Mouse (Mus musculus): ENCODE data around the gene Parp9. TPM values are rescaled to one million over a fixed set of nuclear protein-coding genes. Genes with fewer than 3 reads are reported as not detected.
"Not testable (repeated sequence)": the region's sequence is repeated elsewhere in the genome, so short reads cannot be mapped to it uniquely, and the experiment has no call there.

The Parp9 gene
- total and polyA plus RNA-seq, 2 experiments = 13.7 to 63.5 TPM

- no peak for DNase-seq (ENCODE audit: extremely low read depth, low read depth, low spot score)
- WGBS = 96% methylated on average over 5 of the region's 5 CpGs
- H3K27ac ChIP-seq (replicated peaks; ENCODE audit: insufficient read depth, low read depth, low read length) = no peak overlapping the region
- peaks cover 69% of the 10 kb centered on the region for H3K36me3 ChIP-seq (ENCODE audit: control insufficient read depth, insufficient read depth, low read length)
- H3K4me3 ChIP-seq (ENCODE audit: insufficient read depth, low read depth, low read length) = no peak overlapping the region
- H3K27me3 ChIP-seq (ENCODE audit: control insufficient read depth, insufficient read depth, low read length) = no peaks in the 10 kb centered on the region
- H3K4me1 ChIP-seq (ENCODE audit: control insufficient read depth, insufficient read depth, low read length) = peaks cover 5% of the 10 kb centered on the region
- peaks cover 11% of the 10 kb centered on the region; the same call in 1 of the 2 replicates for H3K79me2 ChIP-seq (ENCODE audit: control insufficient read depth, insufficient read depth, low read length)
- TF ChIP-seq POLR2A (IDR thresholded peaks at IDR 0.05; ENCODE audit: extremely low read depth, insufficient read depth, low read length) (no peak), CTCF (IDR thresholded peaks at IDR 0.05; ENCODE audit: low read depth, low read length) (no peak)
- H3K9ac ChIP-seq (ENCODE audit: low read depth, low read length) = no peak overlapping the region
Observed at GRCm38 (mm10) chr16:35952628-35953130, 14.4 kb downstream of the Parp9 start.

GRCm38 (mm10) chr16:35965991-35966390 lies 27.7 kb downstream of the Parp9 start:
- H3K4me1 ChIP-seq (ENCODE audit: control insufficient read depth, insufficient read depth, low read length); DNase-seq (ENCODE audit: extremely low read depth, low read depth, low spot score); H3K9ac ChIP-seq (ENCODE audit: low read depth, low read length); H3K27me3 ChIP-seq (ENCODE audit: control insufficient read depth, insufficient read depth, low read length); H3K4me3 ChIP-seq (ENCODE audit: insufficient read depth, low read depth, low read length); H3K27ac ChIP-seq (replicated peaks; ENCODE audit: insufficient read depth, low read depth, low read length); H3K79me2 ChIP-seq (ENCODE audit: control insufficient read depth, insufficient read depth, low read length): not testable (repeated sequence)
- peaks cover 66% of the 10 kb centered on the region for H3K36me3 ChIP-seq (ENCODE audit: control insufficient read depth, insufficient read depth, low read length)
- WGBS = 90% methylated on average over 4 of the region's 4 CpGs

- TF ChIP-seq POLR2A (IDR thresholded peaks at IDR 0.05; ENCODE audit: extremely low read depth, insufficient read depth, low read length) (no peak), CTCF (IDR thresholded peaks at IDR 0.05; ENCODE audit: low read depth, low read length) (no peak)
- Histone ChIP-seq H3K4me1 (ENCODE audit: control insufficient read depth, insufficient read depth, low read length) (no peaks in the 10 kb centered on the region), H3K79me2 (ENCODE audit: control insufficient read depth, insufficient read depth, low read length) (no peaks in the 10 kb centered on the region), H3K4me3 (ENCODE audit: insufficient read depth, low read depth, low read length) (no peak overlapping the region), H3K27ac (replicated peaks; ENCODE audit: insufficient read depth, low read depth, low read length) (no peak overlapping the region), H3K27me3 (ENCODE audit: control insufficient read depth, insufficient read depth, low read length) (no peaks in the 10 kb centered on the region), H3K9ac (ENCODE audit: low read depth, low read length) (no peak overlapping the region), H3K36me3 (ENCODE audit: control insufficient read depth, insufficient read depth, low read length) (peaks cover 70% of the 10 kb centered on the region)
- DNase-seq (ENCODE audit: extremely low read depth, low read depth, low spot score) = no peak
- 70% methylated on average over 5 of the region's 5 CpGs for WGBS
Observed at GRCm38 (mm10) chr16:35966411-35967115, 28.3 kb downstream of the Parp9 start.

GRCm38 (mm10) chr16:35967319-35967718 lies 29.0 kb downstream of the Parp9 start:
- Histone ChIP-seq H3K4me1 (ENCODE audit: control insufficient read depth, insufficient read depth, low read length) (no peaks in the 10 kb centered on the region), H3K79me2 (ENCODE audit: control insufficient read depth, insufficient read depth, low read length) (no peaks in the 10 kb centered on the region), H3K27me3 (ENCODE audit: control insufficient read depth, insufficient read depth, low read length) (no peaks in the 10 kb centered on the region), H3K27ac (replicated peaks; ENCODE audit: insufficient read depth, low read depth, low read length) (no peak overlapping the region), H3K4me3 (ENCODE audit: insufficient read depth, low read depth, low read length) (no peak overlapping the region), H3K9ac (ENCODE audit: low read depth, low read length) (no peak overlapping the region), H3K36me3 (ENCODE audit: control insufficient read depth, insufficient read depth, low read length) (peaks cover 75% of the 10 kb centered on the region)
- DNase-seq (ENCODE audit: extremely low read depth, low read depth, low spot score) = no peak
- WGBS = 90% methylated on average over 4 of the region's 4 CpGs
- TF ChIP-seq POLR2A (IDR thresholded peaks at IDR 0.05; ENCODE audit: extremely low read depth, insufficient read depth, low read length) (no peak), CTCF (IDR thresholded peaks at IDR 0.05; ENCODE audit: low read depth, low read length) (no peak)

- Histone ChIP-seq H3K9ac (ENCODE audit: low read depth, low read length) (no peak overlapping the region), H3K36me3 (ENCODE audit: control insufficient read depth, insufficient read depth, low read length) (peaks cover 79% of the 10 kb centered on the region), H3K4me3 (ENCODE audit: insufficient read depth, low read depth, low read length) (no peak overlapping the region), H3K79me2 (ENCODE audit: control insufficient read depth, insufficient read depth, low read length) (no peaks in the 10 kb centered on the region), H3K27me3 (ENCODE audit: control insufficient read depth, insufficient read depth, low read length) (no peaks in the 10 kb centered on the region), H3K4me1 (ENCODE audit: control insufficient read depth, insufficient read depth, low read length) (no peaks in the 10 kb centered on the region), H3K27ac (replicated peaks; ENCODE audit: insufficient read depth, low read depth, low read length) (no peak overlapping the region)
- TF ChIP-seq POLR2A (IDR thresholded peaks at IDR 0.05; ENCODE audit: extremely low read depth, insufficient read depth, low read length) = no peak
- no peak for TF ChIP-seq CTCF (IDR thresholded peaks at IDR 0.05; ENCODE audit: low read depth, low read length)
- no peak for DNase-seq (ENCODE audit: extremely low read depth, low read depth, low spot score)
- WGBS = 83% methylated on average over 2 of the region's 2 CpGs
Observed at GRCm38 (mm10) chr16:35968149-35968548, 29.9 kb downstream of the Parp9 start.

- Histone ChIP-seq H3K4me3 (ENCODE audit: insufficient read depth, low read depth, low read length) (no peak overlapping the region), H3K4me1 (ENCODE audit: control insufficient read depth, insufficient read depth, low read length) (no peaks in the 10 kb centered on the region), H3K36me3 (ENCODE audit: control insufficient read depth, insufficient read depth, low read length) (peaks cover 36% of the 10 kb centered on the region), H3K9ac (ENCODE audit: low read depth, low read length) (no peak overlapping the region), H3K79me2 (ENCODE audit: control insufficient read depth, insufficient read depth, low read length) (no peaks in the 10 kb centered on the region), H3K27ac (replicated peaks; ENCODE audit: insufficient read depth, low read depth, low read length) (no peak overlapping the region), H3K27me3 (ENCODE audit: control insufficient read depth, insufficient read depth, low read length) (no peaks in the 10 kb centered on the region)
- WGBS = 48% methylated on average over 1 of the region's 1 CpGs
- TF ChIP-seq POLR2A (IDR thresholded peaks at IDR 0.05; ENCODE audit: extremely low read depth, insufficient read depth, low read length) = no peak
- TF ChIP-seq CTCF (IDR thresholded peaks at IDR 0.05; ENCODE audit: low read depth, low read length) = no peak
- no peak for DNase-seq (ENCODE audit: extremely low read depth, low read depth, low spot score)
Observed at GRCm38 (mm10) chr16:35974021-35974420, 35.8 kb downstream of the Parp9 start.

- 95% methylated on average over 1 of the region's 1 CpGs for WGBS
- H3K9ac ChIP-seq (ENCODE audit: low read depth, low read length); DNase-seq (ENCODE audit: extremely low read depth, low read depth, low spot score): not testable (repeated sequence)
Observed at GRCm38 (mm10) chr16:35978450-35978849, 40.2 kb downstream of the Parp9 start, which contains the start of gene Kpna1. Gene Kpna1 (plus strand): TSS chr16:35978750.

More at GRCm38 (mm10) chr16:35978450-35978849, 40.2 kb downstream of the Parp9 start, which contains the start of gene Kpna1:
- H3K4me3 ChIP-seq (ENCODE audit: insufficient read depth, low read depth, low read length); H3K79me2 ChIP-seq (ENCODE audit: control insufficient read depth, insufficient read depth, low read length); H3K27me3 ChIP-seq (ENCODE audit: control insufficient read depth, insufficient read depth, low read length); H3K36me3 ChIP-seq (ENCODE audit: control insufficient read depth, insufficient read depth, low read length); H3K4me1 ChIP-seq (ENCODE audit: control insufficient read depth, insufficient read depth, low read length); H3K27ac ChIP-seq (replicated peaks; ENCODE audit: insufficient read depth, low read depth, low read length): not testable (repeated sequence)
